Mouse (Mus musculus) megakaryocyte, embryonic 14.5 days (primary cell): ENCODE measurements at regions not wholly inside any gene's neighbourhood (a gene's known extent, or its start where the extent isn't known, plus 50 kb on each side); places are given as distances from the start of the nearest gene placed in this dataset.
"Not testable (repeated sequence)": the region's sequence is repeated elsewhere in the genome, so short reads cannot be mapped to it uniquely, and the experiment has no call there.

Experiments used
- H3K27me3 ChIP-seq: replicated peaks from 2 replicates; pipeline ENCODE3; 2012; ENCODE audit warnings: inconsistent platforms
- H3K36me3 ChIP-seq: replicated peaks from 2 replicates; pipeline ENCODE3; 2012; ENCODE audit warnings: low read length, inconsistent platforms, mixed read lengths
- H3K4me1 ChIP-seq: 2 replicates; pipeline ENCODE4 v1.6.1; 2012; ENCODE audit warnings: inconsistent platforms
- H3K4me3 ChIP-seq: replicated peaks from 2 replicates; pipeline ENCODE3; 2012; ENCODE audit warnings: moderate library complexity, mild to moderate bottlenecking, inconsistent platforms
- H3K9me3 ChIP-seq: 2 replicates; pipeline ENCODE4 v1.6.1; 2012; ENCODE audit warnings: inconsistent platforms
- FLI1 ChIP-seq: IDR thresholded peaks from 2 replicates; pipeline ENCODE4 v1.6.1; 2012; ENCODE audit warnings: low read length, inconsistent platforms, mixed read lengths
- GATA1 ChIP-seq: IDR thresholded peaks from 3 replicates; pipeline ENCODE4 v1.6.1; 2012; ENCODE audit warnings: mixed read lengths, low read length, inconsistent platforms, borderline replicate concordance

- TF ChIP-seq GATA1 = no peak
- no peak for TF ChIP-seq FLI1
- Histone ChIP-seq H3K4me1 (0 out of 2 replicates have a peak, but pooled peaks cover 4% of the 10 kb centered on the region), H3K4me3 (no peak overlapping the region), H3K36me3 (no peaks in the 10 kb centered on the region), H3K27me3 (peaks cover 4% of the 10 kb centered on the region), H3K9me3 (0 out of 2 replicates have a peak, but pooled peaks cover 3% of the 10 kb centered on the region)
Observed at GRCm38 (mm10) chr6:31822186-31823085, 227.6 kb upstream of the 1700012A03Rik start.

GRCm38 (mm10) chr6:31821621-31822020 lies 228.4 kb upstream of the 1700012A03Rik start:
- no peak overlapping the region for H3K4me3 ChIP-seq
- 0 out of 2 replicates have a peak, but pooled peaks cover 4% of the 10 kb centered on the region for H3K4me1 ChIP-seq
- 0 out of 2 replicates have a peak, but pooled peaks cover 3% of the 10 kb centered on the region for H3K9me3 ChIP-seq
- H3K36me3 ChIP-seq = no peaks in the 10 kb centered on the region
- H3K27me3 ChIP-seq = peaks cover 4% of the 10 kb centered on the region
- TF ChIP-seq FLI1 (no peak), GATA1 (no peak)

DNA sequence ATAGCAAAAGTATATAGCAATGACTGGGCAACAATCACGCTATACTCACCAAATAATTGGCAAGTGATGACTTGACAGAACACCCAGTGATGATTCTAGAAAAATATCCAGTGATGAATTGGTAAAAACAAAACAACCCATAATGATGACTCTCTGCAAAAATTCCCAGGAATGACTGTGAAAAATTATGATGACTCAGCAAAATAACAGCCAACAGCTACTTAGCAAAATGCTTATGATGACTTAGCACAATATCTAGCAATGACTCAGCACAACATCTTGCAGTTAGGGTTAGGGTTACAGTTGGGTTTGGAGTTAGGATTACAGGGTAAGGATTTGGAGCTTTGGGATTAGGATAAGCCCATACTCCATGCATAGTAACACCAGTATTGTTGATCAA lies 232.4 kb upstream of the 1700012A03Rik start:
- no peak overlapping the region for H3K4me3 ChIP-seq
- peaks cover 3% of the 10 kb centered on the region for H3K27me3 ChIP-seq
- peaks cover 11% of the 10 kb centered on the region for H3K4me1 ChIP-seq
- 0 out of 2 replicates have a peak, but pooled peaks cover 3% of the 10 kb centered on the region for H3K9me3 ChIP-seq
- H3K36me3 ChIP-seq = no peaks in the 10 kb centered on the region
- TF ChIP-seq GATA1 = no peak
- TF ChIP-seq FLI1 = no peak

GRCm38 (mm10) chr6:31811890-31812289 lies 238.2 kb upstream of the 1700012A03Rik start:
- peaks cover 12% of the 10 kb centered on the region for H3K4me1 ChIP-seq
- TF ChIP-seq GATA1 = no peak
- no peak for TF ChIP-seq FLI1
- no peaks in the 10 kb centered on the region for H3K36me3 ChIP-seq
- no peak overlapping the region for H3K4me3 ChIP-seq
- no peaks in the 10 kb centered on the region for H3K9me3 ChIP-seq
- H3K27me3 ChIP-seq = peaks cover 2% of the 10 kb centered on the region

- Histone ChIP-seq H3K4me3 (no peak overlapping the region), H3K27me3 (peaks cover 2% of the 10 kb centered on the region), H3K36me3 (no peaks in the 10 kb centered on the region), H3K4me1 (peaks cover 12% of the 10 kb centered on the region), H3K9me3 (peaks cover 7% of the 10 kb centered on the region; the same call in 1 of the 2 replicates)
- TF ChIP-seq FLI1 (no peak), GATA1 (no peak)
Observed at GRCm38 (mm10) chr6:31810602-31811512, 239.2 kb upstream of the 1700012A03Rik start.

GRCm38 (mm10) chr6:31804468-31804867 lies 240.7 kb upstream of the Podxl start:
- H3K27me3 ChIP-seq, H3K4me1 ChIP-seq, H3K36me3 ChIP-seq: not testable (repeated sequence)
- H3K9me3 ChIP-seq = peaks cover 11% of the 10 kb centered on the region
- peak overlapping the region; percentile 42 for H3K4me3 ChIP-seq

DNA sequence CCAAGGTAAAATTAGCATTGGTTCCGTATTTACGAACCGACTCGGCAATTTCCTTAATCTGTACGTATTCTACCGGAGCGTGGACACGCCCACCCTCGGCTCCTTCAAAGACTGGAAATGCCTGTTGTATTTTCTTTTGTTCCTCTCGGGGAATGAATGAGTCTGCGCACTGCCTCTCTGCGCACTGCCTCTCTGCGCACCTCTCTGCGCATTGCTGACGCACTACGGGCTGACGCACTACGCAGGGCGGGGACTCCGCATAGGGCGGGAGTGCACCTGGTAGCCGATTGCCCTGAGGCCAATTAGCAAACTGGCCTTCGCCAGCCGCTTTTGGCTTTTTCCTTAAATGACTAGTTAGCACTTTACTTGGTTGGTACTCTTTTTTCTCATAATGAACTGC lies 239.4 kb upstream of the Podxl start:
- not testable (repeated sequence) for H3K27me3 ChIP-seq, H3K36me3 ChIP-seq, H3K4me1 ChIP-seq, H3K4me3 ChIP-seq
- peaks cover 11% of the 10 kb centered on the region for H3K9me3 ChIP-seq

GRCm38 (mm10) chr6:31791547-31791946 lies 227.8 kb upstream of the Podxl start:
- TF ChIP-seq FLI1 = no peak
- no peak for TF ChIP-seq GATA1
- Histone ChIP-seq H3K27me3 (no peaks in the 10 kb centered on the region), H3K9me3 (peaks cover 4% of the 10 kb centered on the region; the same call in 1 of the 2 replicates), H3K4me3 (no peak overlapping the region), H3K36me3 (no peaks in the 10 kb centered on the region), H3K4me1 (no peaks in the 10 kb centered on the region)

GRCm38 (mm10) chr6:31790906-31791305 lies 227.1 kb upstream of the Podxl start:
- no peaks in the 10 kb centered on the region for H3K36me3 ChIP-seq
- no peaks in the 10 kb centered on the region for H3K4me1 ChIP-seq
- H3K9me3 ChIP-seq = peaks cover 4% of the 10 kb centered on the region; the same call in 1 of the 2 replicates
- no peak for TF ChIP-seq GATA1
- TF ChIP-seq FLI1 = no peak
- H3K4me3 ChIP-seq = no peak overlapping the region
- H3K27me3 ChIP-seq = no peaks in the 10 kb centered on the region

GRCm38 (mm10) chr6:31776841-31777240 lies 213.1 kb upstream of the Podxl start:
- Histone ChIP-seq H3K4me1 (no peaks in the 10 kb centered on the region), H3K27me3 (no peaks in the 10 kb centered on the region), H3K9me3 (peaks cover 7% of the 10 kb centered on the region), H3K4me3 (no peak overlapping the region), H3K36me3 (no peaks in the 10 kb centered on the region)
- TF ChIP-seq FLI1 = no peak
